Mouse (Mus musculus) midbrain, embryonic 10.5 days (tissue): ENCODE measurements at regions not wholly inside any gene's neighbourhood (a gene's known extent, or its start where the extent isn't known, plus 50 kb on each side); places are given as distances from the start of the nearest gene placed in this dataset.
A peak's percentile ranks its signal among the peaks of the same experiment; 100 is the strongest.

Source experiments
- DNase-seq: peaks from one replicate; pipeline ENCODE4 v3.0.0-alpha.2; 2017; ENCODE audit warnings: low spot score
- H3K27ac ChIP-seq: fragments of 300-500 bp; sonication (generic); replicated peaks from 2 replicates; pipeline ENCODE4 v1.5.1; 2016; ENCODE audit warnings: mild to moderate bottlenecking
- H3K27me3 ChIP-seq: fragments of 300-500 bp; sonication (generic); 2 replicates; pipeline ENCODE4 v1.6.1; 2016; ENCODE audit warnings: low read depth, mild to moderate bottlenecking; ENCODE audit not compliant: poor library complexity, severe bottlenecking
- H3K36me3 ChIP-seq: fragments of 300-500 bp; sonication (generic); 2 replicates; pipeline ENCODE4 v1.6.1; 2016; ENCODE audit warnings: mild to moderate bottlenecking, moderate library complexity
- H3K4me1 ChIP-seq: fragments of 300-500 bp; sonication (generic); 2 replicates; pipeline ENCODE4 v1.6.1; 2016
- H3K4me3 ChIP-seq: fragments of 300-500 bp; sonication (generic); 2 replicates; pipeline ENCODE4 v1.5.1; 2016; ENCODE audit warnings: mild to moderate bottlenecking, moderate library complexity
- H3K9me3 ChIP-seq: fragments of 300-500 bp; sonication (generic); replicated peaks from 2 replicates; pipeline ENCODE4 v1.6.1; 2016; ENCODE audit warnings: mild to moderate bottlenecking
- WGBS: fragments of 180-500 bp; shearing (Covaris S2); methylation state at CpG from one replicate; pipeline ENCODE4 v1.1.7; 2016; 5-methylcytosine and 5-hydroxymethylcytosine counted together

DNA sequence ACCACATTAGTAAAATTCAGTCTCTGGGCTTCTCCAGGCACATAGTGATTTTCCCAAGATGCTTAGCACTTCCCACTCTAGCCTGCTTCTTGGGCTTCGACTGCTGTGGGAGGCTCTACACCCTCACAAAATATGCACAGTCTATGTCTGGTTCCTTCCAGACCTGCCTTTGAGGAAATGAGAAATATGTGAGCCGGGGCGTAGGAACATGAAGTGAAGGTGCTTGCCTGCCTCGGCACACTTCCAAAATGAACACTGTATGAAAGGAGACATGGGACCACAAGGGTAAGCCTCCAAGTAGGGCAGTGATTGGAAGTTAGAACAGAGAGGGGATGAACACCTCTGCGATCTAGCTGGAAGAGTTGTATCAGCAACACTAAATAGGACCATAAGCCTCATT is 54.5 kb downstream of the Gm10260 start:
- 97% methylated on average over 5 of the region's 5 CpGs for WGBS
- Histone ChIP-seq H3K36me3 (no peaks in the 10 kb centered on the region), H3K4me3 (no peak overlapping the region), H3K27me3 (no peaks in the 10 kb centered on the region), H3K4me1 (no peaks in the 10 kb centered on the region), H3K9me3 (no peaks in the 10 kb centered on the region), H3K27ac (no peak overlapping the region)
- no peak for DNase-seq

DNA sequence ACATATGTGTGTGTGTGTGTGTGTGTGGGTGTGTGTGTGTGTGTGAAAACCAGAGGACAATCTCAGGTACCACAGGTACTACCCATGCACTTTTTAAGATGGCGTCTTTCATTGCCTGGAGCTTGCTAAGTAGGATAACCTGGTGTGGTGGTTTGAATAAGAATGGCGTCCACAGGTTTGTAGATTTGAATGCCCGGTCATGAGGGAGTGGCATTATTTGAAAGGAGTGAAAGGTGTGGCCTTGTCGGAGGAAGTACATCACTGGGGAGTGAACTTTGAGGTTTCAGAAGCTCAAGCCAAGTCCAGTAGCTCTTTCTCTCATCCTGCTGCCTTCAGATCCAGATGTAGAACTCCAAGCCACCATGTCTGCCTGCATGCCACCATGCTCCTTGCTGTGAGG is 55.9 kb downstream of the Gm10260 start:
- DNase-seq: no peak
- 94% methylated on average over 4 of the region's 4 CpGs for WGBS
- H3K36me3 ChIP-seq: no peaks in the 10 kb centered on the region
- H3K4me1 ChIP-seq: no peaks in the 10 kb centered on the region
- H3K9me3 ChIP-seq: no peaks in the 10 kb centered on the region
- no peak overlapping the region for H3K27ac ChIP-seq
- no peaks in the 10 kb centered on the region for H3K27me3 ChIP-seq
- H3K4me3 ChIP-seq: no peak overlapping the region

DNA sequence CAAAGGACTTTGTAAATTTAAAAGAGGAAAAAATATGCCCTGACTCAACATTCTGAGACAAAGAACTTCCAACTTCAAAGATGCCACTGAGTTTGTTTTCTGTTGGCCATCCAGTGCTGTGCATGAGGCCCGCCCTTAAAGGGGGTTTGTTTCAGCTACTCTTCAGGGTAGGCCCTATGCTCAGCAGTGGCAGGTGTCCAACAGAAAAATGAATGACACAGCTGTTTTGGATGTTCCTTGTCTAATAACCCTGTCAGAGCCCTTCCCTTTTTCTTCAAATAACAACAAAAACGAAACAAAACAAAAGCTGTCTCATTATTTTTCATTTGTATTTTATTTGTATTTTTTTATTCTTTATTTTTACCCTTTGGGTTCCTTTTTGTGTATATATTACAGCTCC is 61.5 kb downstream of the Gm10260 start:
- H3K36me3 ChIP-seq: no peaks in the 10 kb centered on the region
- WGBS: 88% methylated on average over 2 of the region's 2 CpGs
- H3K27ac ChIP-seq: no peak overlapping the region

DNA sequence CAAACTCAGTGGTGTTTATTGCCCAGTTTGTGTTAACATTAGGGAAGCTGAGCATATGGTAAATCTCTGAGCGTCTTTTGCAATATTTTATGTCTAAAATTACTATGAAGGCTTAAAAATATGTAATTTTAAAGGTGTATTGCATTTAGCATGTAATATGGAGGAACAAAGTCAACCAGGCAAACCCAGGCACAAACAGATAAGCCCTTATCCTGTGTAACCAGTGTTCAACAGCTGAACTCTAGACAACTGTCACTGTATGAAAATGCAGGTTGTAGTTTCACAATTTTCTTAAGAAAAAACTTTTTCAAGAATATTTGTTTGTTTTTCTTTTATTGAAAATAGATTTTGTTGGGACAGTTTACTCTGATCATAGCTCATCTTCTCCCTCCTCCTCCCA is 62.1 kb downstream of the Gm10260 start:
- DNase-seq: no peak
- Histone ChIP-seq H3K4me3 (no peak overlapping the region), H3K9me3 (no peaks in the 10 kb centered on the region), H3K36me3 (no peaks in the 10 kb centered on the region), H3K4me1 (no peaks in the 10 kb centered on the region), H3K27ac (no peak overlapping the region), H3K27me3 (no peaks in the 10 kb centered on the region)
- 79% methylated on average over 1 of the region's 1 CpGs for WGBS

More for the DNA sequence above, 61.5 kb downstream of the Gm10260 start:
- Histone ChIP-seq H3K4me1 (no peaks in the 10 kb centered on the region), H3K27me3 (no peaks in the 10 kb centered on the region), H3K9me3 (no peaks in the 10 kb centered on the region), H3K4me3 (no peak overlapping the region)
- no peak for DNase-seq

DNA sequence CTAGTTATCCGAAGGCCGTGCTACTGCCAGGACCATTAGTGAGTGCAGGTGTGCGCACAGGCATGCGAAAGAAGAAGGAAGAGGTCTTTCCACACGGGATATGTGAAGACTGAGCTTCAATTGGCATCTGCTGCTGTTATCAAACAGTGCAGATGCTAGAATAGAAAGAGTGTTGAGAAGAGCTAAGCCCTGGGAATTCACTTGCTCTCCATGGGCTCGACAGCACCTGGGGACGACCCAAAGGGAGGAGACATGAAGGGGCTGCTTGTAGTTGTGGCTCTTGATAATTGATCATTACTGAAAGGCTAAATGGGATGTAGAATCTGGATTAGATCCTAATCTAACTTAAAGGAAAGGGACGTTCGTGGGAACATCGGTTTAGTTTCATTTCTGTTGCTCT is 63.2 kb downstream of the Gm10260 start:
- no peak overlapping the region for H3K4me3 ChIP-seq
- H3K27me3 ChIP-seq: no peaks in the 10 kb centered on the region
- no peaks in the 10 kb centered on the region for H3K4me1 ChIP-seq
- H3K27ac ChIP-seq: no peak overlapping the region
- no peak for DNase-seq
- 91% methylated on average over 10 of the region's 10 CpGs for WGBS
- H3K36me3 ChIP-seq: no peaks in the 10 kb centered on the region
- H3K9me3 ChIP-seq: no peaks in the 10 kb centered on the region

DNA sequence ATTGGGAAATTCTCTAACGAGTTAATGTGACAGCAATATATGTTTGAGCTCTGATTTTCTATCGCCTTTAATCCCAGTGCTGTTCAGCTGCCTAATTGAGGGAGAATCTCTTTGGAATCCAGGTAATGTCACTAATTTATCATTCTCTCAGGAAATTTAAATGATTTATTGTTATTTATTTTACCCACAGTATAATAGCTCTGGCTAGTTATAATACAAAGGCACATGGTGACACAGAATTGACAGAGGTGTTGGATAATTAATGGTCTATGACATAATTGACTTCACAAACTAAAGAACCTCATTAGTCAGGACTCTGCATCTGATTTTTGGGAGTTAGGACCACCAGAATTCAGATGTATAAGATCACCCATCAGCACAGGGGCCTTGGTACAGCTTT is 65.4 kb downstream of the Gm10260 start:
- DNase-seq: no peak
- no peak overlapping the region for H3K27ac ChIP-seq
- H3K4me3 ChIP-seq: no peak overlapping the region
- H3K4me1 ChIP-seq: peaks cover 5% of the 10 kb centered on the region; the same call in 1 of the 2 replicates
- no peaks in the 10 kb centered on the region for H3K27me3 ChIP-seq
- H3K9me3 ChIP-seq: no peaks in the 10 kb centered on the region
- 87% methylated on average over 2 of the region's 2 CpGs for WGBS
- no peaks in the 10 kb centered on the region for H3K36me3 ChIP-seq

DNA sequence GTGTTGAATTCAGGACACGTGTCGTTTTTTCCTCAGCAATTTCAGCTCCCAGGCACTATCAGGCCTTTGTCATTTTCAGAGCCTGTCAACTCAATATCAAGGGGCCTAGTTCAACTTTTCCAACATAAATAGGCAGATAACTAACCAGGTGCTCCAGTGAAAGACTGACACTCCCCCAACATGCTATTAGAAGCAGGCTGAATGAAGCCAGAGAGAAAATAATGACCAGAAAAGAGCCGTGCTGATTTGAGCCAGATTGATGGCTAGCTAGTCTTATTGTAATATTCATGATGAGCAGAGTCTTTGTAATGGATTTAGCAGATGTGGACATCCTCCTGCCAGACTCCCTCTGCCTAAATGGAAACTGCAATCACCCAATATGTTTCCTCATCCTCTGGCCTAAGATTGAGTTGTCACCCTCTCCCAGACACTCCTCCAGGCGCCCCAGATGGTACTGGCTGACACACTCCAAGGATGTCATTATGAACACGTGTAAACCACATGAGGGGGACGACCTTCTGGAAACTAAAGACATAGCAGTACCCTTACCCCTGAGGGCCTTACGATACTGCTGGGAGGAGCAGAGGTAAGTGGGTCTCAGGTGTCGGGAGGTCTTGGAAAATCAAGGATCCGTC is 66.0 kb downstream of the Gm10260 start:
- H3K27me3 ChIP-seq: no peaks in the 10 kb centered on the region
- peaks cover 5% of the 10 kb centered on the region; the same call in 1 of the 2 replicates for H3K4me1 ChIP-seq
- no peak overlapping the region for H3K27ac ChIP-seq
- no peak overlapping the region for H3K4me3 ChIP-seq
- WGBS: 81% methylated on average over 9 of the region's 9 CpGs
- no peaks in the 10 kb centered on the region for H3K36me3 ChIP-seq
- DNase-seq: no peak
- no peaks in the 10 kb centered on the region for H3K9me3 ChIP-seq

DNA sequence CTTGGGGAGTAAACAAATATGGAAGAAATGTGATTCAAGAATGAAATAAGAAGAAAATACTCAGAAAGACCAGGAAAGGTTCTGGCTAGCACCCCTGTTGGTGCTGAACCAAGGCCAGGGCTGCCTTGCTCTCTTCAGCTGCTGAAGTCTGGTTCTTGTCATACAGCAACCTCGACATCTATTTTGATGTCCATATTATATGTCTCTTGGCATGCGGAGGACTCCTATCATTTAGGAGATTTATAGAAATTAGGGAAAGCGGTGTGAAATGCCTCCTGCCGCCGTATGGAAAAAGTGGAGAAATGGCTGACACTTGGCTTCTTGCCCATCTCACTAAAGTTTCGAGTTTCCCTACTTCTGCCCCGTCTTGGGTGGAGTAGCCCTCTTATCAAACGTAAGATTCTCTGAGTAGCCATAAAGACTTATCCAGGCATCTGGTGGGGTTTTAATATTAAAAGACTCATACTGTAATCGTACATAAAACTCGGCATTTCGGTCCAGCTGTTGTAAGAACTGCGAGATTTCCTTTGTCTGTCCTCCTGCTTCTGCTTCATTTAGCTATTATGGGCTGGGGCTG is 72.0 kb downstream of the Gm10260 start:
- H3K36me3 ChIP-seq: no peaks in the 10 kb centered on the region
- H3K9me3 ChIP-seq: no peaks in the 10 kb centered on the region
- no peak for DNase-seq
- no peak overlapping the region for H3K4me3 ChIP-seq
- no peak overlapping the region for H3K27ac ChIP-seq
- 92% methylated on average over 12 of the region's 12 CpGs for WGBS
- peaks cover 5% of the 10 kb centered on the region; the same call in 1 of the 2 replicates for H3K4me1 ChIP-seq
- H3K27me3 ChIP-seq: no peaks in the 10 kb centered on the region

DNA sequence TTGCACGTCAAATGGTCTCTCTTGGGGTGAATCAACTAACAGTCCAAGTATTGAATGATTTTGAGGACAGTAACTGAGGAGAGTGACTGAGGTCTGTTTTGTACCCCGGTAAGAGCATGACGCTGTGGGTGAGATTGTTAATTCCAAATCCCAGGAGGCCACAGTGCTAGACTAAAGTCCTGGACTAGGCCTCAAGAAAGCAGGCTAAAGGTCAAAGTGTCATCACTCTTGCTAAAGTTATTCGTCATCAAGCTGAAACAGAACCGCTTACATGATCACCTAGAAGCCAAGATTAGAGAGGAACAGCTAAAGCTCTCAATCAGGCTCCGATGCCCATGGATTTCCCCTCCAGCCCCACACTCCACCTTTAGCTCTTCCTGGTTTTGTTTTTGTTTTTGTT is 76.6 kb downstream of the Gm10260 start:
- DNase-seq: no peak
- H3K4me3 ChIP-seq: no peak overlapping the region
- no peaks in the 10 kb centered on the region for H3K9me3 ChIP-seq
- H3K27ac ChIP-seq: no peak overlapping the region
- WGBS: 94% methylated on average over 6 of the region's 6 CpGs
- peaks cover 7% of the 10 kb centered on the region; the same call in 1 of the 2 replicates for H3K4me1 ChIP-seq
- no peaks in the 10 kb centered on the region for H3K27me3 ChIP-seq
- no peaks in the 10 kb centered on the region for H3K36me3 ChIP-seq

DNA sequence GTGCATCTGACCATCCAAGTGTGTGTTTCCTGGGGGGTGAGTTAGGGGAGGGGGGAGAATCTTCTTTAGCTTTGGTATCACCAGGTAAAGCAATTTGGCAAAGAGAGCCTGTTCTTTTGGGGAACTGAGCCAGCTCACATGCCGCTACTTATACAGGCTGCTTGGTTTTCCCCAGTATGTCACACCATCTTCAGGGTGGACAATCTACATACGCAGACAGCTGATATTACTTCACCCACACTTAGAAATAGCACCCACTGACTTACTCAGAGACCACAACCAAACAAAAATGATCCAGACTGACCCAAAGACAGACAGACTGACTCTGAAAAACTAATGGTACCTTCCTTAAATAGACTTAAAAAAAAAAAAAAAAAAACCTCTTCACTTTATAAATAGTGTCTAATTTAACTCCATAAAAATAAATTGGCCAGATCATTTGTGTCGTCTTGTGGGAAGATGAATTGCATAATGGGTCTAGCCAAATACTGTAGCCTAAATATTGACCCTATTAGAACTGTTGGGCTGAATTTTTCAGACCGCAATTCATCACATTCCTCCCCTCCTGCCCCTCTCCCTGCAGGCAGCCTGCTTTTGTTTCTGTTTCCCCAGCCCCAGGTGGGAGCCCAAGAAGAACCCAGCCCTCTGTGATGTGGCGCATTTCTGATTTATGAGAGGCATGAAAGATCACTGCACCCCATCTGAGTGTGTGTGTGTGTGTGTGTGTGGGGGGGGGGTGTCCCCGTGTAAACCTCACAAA is 79.0 kb downstream of the Gm10260 start:
- Histone ChIP-seq H3K27ac (peak overlapping the region; percentile 38; the same call in 1 of the 2 replicates), H3K4me3 (no peak overlapping the region), H3K4me1 (peaks cover 7% of the 10 kb centered on the region; the same call in 1 of the 2 replicates), H3K27me3 (no peaks in the 10 kb centered on the region), H3K9me3 (no peaks in the 10 kb centered on the region), H3K36me3 (no peaks in the 10 kb centered on the region)
- no peak for DNase-seq
- 50% methylated on average over 6 of the region's 6 CpGs for WGBS

DNA sequence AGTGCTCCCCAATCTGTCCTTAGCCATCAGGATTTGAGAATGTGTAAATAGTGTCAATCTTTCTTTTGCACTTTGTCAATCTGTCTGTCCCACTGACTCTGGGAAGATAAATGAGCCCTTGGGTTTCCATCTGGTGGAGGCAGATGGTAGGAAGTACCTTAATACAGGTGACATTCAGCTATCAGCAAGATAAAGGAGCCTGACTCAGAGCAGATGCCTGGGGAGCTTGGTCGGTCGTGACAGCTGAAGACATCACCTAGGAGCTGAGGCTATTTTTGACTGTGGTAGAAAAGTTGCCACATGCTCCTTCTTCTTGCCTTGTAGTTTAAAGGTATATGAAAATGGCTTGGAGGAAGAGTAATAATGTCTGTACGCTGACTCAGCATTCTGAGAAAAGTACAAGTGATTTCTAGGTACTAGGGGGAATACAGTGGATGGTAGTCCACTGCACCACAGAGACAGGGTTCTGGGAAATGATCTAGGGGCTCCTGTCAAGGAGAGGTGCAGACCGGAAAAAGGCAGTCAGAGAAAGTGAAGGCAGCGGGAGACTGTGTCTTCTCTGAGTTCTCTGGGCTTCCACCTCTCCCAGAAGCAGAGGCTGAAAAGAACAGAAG is 80.0 kb downstream of the Gm10260 start:
- Histone ChIP-seq H3K9me3 (no peaks in the 10 kb centered on the region), H3K27ac (no peak overlapping the region), H3K27me3 (no peaks in the 10 kb centered on the region), H3K36me3 (no peaks in the 10 kb centered on the region), H3K4me3 (no peak overlapping the region), H3K4me1 (peaks cover 11% of the 10 kb centered on the region)
- WGBS: 83% methylated on average over 5 of the region's 5 CpGs
- DNase-seq: no peak

DNA sequence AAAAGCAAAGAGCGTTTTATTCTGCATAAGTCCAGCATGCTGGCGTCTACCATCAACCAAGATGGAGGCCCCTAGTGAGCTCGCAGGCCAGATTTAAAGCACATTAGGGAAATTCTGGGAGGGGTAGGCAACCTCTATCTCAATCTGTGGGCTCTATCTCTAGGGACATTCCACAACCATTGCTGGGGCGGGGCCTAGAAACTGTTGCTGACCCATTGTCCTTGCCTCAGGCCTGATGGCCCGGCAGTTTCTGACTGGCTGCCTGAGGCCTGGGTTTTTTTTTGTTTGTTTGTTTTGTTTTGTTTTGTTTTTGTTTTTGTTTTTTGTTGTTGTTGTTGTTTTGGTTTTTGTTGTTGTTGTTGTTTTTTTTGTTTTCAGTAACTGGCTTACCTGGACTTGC is 81.4 kb downstream of the Gm10260 start:
- no peak overlapping the region for H3K4me3 ChIP-seq
- 91% methylated on average over 5 of the region's 5 CpGs for WGBS
- H3K27ac ChIP-seq: no peak overlapping the region
- DNase-seq: no peak
- no peaks in the 10 kb centered on the region for H3K36me3 ChIP-seq
- H3K4me1 ChIP-seq: peaks cover 11% of the 10 kb centered on the region
- H3K9me3 ChIP-seq: no peaks in the 10 kb centered on the region
- peaks cover 8% of the 10 kb centered on the region for H3K27me3 ChIP-seq
